18 mouse cellular contexts compared by ENCODE assay signal in genomic region chr12:75061731-75062130, GRCm38 (mm10).
DNase-seq lines count a peak whose midpoint lies in the region; ATAC-seq and TF ChIP-seq lines count a peak whose summit lies in the region.
"Had no signal": no experiment of that assay in that cellular context is flagged by ENCODE, and none has a peak within 500 bp of the region (broad histone marks: within the 10 kb centered on the region; RNA-seq: fewer than 3 reads in every experiment).

No protein-coding gene starts in this region.

- H3K9ac ChIP-seq in forebrain, embryonic 12.5 days: no peak overlapping the region
- H3K9ac ChIP-seq in forebrain, postnatal 0 days: no peak overlapping the region
- no peak overlapping the region for H3K9ac ChIP-seq in kidney, postnatal 0 days (ENCODE audit: low read depth, low read length)
- H3K9ac ChIP-seq: embryonic facial prominence, embryonic 13.5 days; liver, embryonic 14.5 days; midbrain, embryonic 13.5 days; neural tube, embryonic 13.5 days had no signal

- no peak overlapping the region for H3K4me2 ChIP-seq in forebrain, embryonic 12.5 days
- no peak overlapping the region for H3K4me2 ChIP-seq in forebrain, postnatal 0 days (ENCODE audit: low read depth)
- H3K4me2 ChIP-seq in kidney, postnatal 0 days (ENCODE audit: low read length): no peak overlapping the region
- H3K4me2 ChIP-seq: embryonic facial prominence, embryonic 13.5 days; midbrain, embryonic 13.5 days; neural tube, embryonic 13.5 days had no signal

- WGBS in forebrain, embryonic 12.5 days: 35% methylated on average over 4 of the region's 4 CpGs
- 29% methylated on average over 4 of the region's 4 CpGs for WGBS in forebrain, postnatal 0 days
- 66% methylated on average over 4 of the region's 4 CpGs for WGBS in kidney, postnatal 0 days

- no peaks in the 10 kb centered on the region for H3K36me3 ChIP-seq in forebrain, embryonic 12.5 days (replicated peaks)
- H3K36me3 ChIP-seq in forebrain, postnatal 0 days (ENCODE audit: insufficient read depth): no peaks in the 10 kb centered on the region
- no peaks in the 10 kb centered on the region for H3K36me3 ChIP-seq in kidney, postnatal 0 days (ENCODE audit: insufficient read depth, low read length)
- H3K36me3 ChIP-seq: embryonic facial prominence, embryonic 13.5 days; hindbrain, embryonic 10.5 days; midbrain, embryonic 13.5 days; neural tube, embryonic 13.5 days had no signal

- DNase-seq in forebrain, postnatal 0 days: no peak
- peak; percentile 12 for DNase-seq in kidney, postnatal 0 days (ENCODE audit: low spot score)
- DNase-seq in kidney, postnatal 10 days: no peak
- peak; percentile 84 for DNase-seq in Muller cell, postnatal 12 days (ENCODE audit: inconsistent ontology term)
- peak; percentile 1 for DNase-seq in embryo, embryonic 9.5 days (ENCODE audit: extremely low spot score)
- DNase-seq in spleen, adult 12 weeks (ENCODE audit: low spot score): no peak
- DNase-seq in urinary bladder, adult 18-20 months (ENCODE audit: low spot score in 2 of 2): no peak
- DNase-seq: kidney, adult 11 months; kidney, postnatal 36 days; lung, postnatal 36 days; right cerebral cortex, postnatal 25 days had no signal

- peaks cover 12% of the 10 kb centered on the region for H3K4me1 ChIP-seq in forebrain, embryonic 12.5 days
- H3K4me1 ChIP-seq in forebrain, postnatal 0 days (ENCODE audit: insufficient read depth): no peaks in the 10 kb centered on the region
- H3K4me1 ChIP-seq in kidney, postnatal 0 days (replicated peaks; ENCODE audit: insufficient read depth, low read length): no peaks in the 10 kb centered on the region
- H3K4me1 ChIP-seq: embryonic facial prominence, embryonic 13.5 days; hindbrain, embryonic 10.5 days; midbrain, embryonic 13.5 days had no signal

- peak; percentile 39; the same call in 1 of the 2 replicates for ATAC-seq in forebrain, embryonic 12.5 days (ENCODE audit: low FRiP score)
- ATAC-seq in forebrain, postnatal 0 days: no peak
- no peak for ATAC-seq in kidney, postnatal 0 days (replicated peaks; ENCODE audit: low FRiP score, low read depth)
- ATAC-seq: CD4-positive, CD25-positive, alpha-beta regulatory T cell, adult 4 months; midbrain, embryonic 13.5 days had no signal

- H3K27me3 ChIP-seq in forebrain, embryonic 12.5 days: no peaks in the 10 kb centered on the region
- H3K27me3 ChIP-seq in forebrain, postnatal 0 days (ENCODE audit: insufficient read depth, low read length): no peaks in the 10 kb centered on the region
- no peaks in the 10 kb centered on the region for H3K27me3 ChIP-seq in kidney, postnatal 0 days (ENCODE audit: insufficient read depth, low read length)
- H3K27me3 ChIP-seq: embryonic facial prominence, embryonic 13.5 days; midbrain, embryonic 13.5 days; neural tube, embryonic 13.5 days had no signal

- no peak for TF ChIP-seq CTCF in forebrain, postnatal 0 days (IDR thresholded peaks at IDR 0.05; ENCODE audit: low read depth)
- TF ChIP-seq CTCF in kidney, postnatal 0 days (IDR thresholded peaks at IDR 0.05; ENCODE audit: low read depth): no peak

- no peaks in the 10 kb centered on the region for H3K9me3 ChIP-seq in forebrain, embryonic 12.5 days
- no peaks in the 10 kb centered on the region for H3K9me3 ChIP-seq in forebrain, postnatal 0 days (ENCODE audit: low read length)
- no peaks in the 10 kb centered on the region for H3K9me3 ChIP-seq in kidney, postnatal 0 days (replicated peaks; ENCODE audit: low read length)
- H3K9me3 ChIP-seq: embryonic facial prominence, embryonic 13.5 days; hindbrain, embryonic 10.5 days; midbrain, embryonic 13.5 days; neural tube, embryonic 13.5 days had no signal

- H3K27ac ChIP-seq in forebrain, embryonic 12.5 days: peak overlapping the region; percentile 27; the same call in 1 of the 2 replicates
- no peak overlapping the region for H3K27ac ChIP-seq in forebrain, postnatal 0 days (ENCODE audit: low read depth, low read length)
- no peak overlapping the region for H3K27ac ChIP-seq in kidney, postnatal 0 days
- H3K27ac ChIP-seq: embryonic facial prominence, embryonic 13.5 days; hindbrain, embryonic 10.5 days; liver, embryonic 14.5 days; midbrain, embryonic 13.5 days; neural tube, embryonic 13.5 days had no signal

- H3K4me3 ChIP-seq in forebrain, embryonic 12.5 days (replicated peaks): no peak overlapping the region
- no peak overlapping the region for H3K4me3 ChIP-seq in forebrain, postnatal 0 days (ENCODE audit: low read depth, low read length)
- H3K4me3 ChIP-seq in kidney, postnatal 0 days (replicated peaks; ENCODE audit: low read depth, low read length): no peak overlapping the region
- H3K4me3 ChIP-seq: embryonic facial prominence, embryonic 13.5 days; hindbrain, embryonic 10.5 days; midbrain, embryonic 13.5 days; neural tube, embryonic 13.5 days had no signal

Comparison
In these comparisons a context has a peak if more than half of its experiments do, and no peak if none do; other contexts are left out.
1. DNase-seq: peak in kidney, postnatal 0 days (single experiment), Muller cell, postnatal 12 days (single experiment) and embryo, embryonic 9.5 days (single experiment); none in forebrain, postnatal 0 days (single experiment), kidney, postnatal 10 days (single experiment), spleen, adult 12 weeks (single experiment) and urinary bladder, adult 18-20 months (0 of 2).